Mouse (Mus musculus): ENCODE results near the gene Tlk1.

Tlk1 gene

GRCm38 (mm10) chr2:70784447-70784846, 41.1 kb downstream of the Tlk1 start:
- no peak for DNase-seq

DNA sequence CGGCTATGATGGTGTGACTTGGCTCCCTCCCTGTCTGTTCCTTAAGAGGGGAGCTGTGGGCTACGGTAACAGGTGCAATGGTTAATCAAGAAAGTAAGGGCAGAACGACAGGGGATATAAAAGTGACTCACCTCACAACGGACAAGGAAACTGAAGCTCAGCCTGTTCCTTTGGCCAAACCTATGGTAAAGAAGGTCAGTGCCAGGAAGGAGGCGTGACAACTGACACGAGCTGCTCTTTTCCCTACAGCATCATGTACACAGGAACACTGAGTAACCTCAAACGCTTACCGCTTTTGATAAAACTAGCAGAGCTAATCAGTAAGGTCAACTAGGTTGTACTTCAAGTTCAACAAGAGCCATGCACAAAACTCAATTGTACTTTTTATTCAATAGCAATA, 42.0 kb downstream of the Tlk1 start:
- DNase-seq = no peak

DNA sequence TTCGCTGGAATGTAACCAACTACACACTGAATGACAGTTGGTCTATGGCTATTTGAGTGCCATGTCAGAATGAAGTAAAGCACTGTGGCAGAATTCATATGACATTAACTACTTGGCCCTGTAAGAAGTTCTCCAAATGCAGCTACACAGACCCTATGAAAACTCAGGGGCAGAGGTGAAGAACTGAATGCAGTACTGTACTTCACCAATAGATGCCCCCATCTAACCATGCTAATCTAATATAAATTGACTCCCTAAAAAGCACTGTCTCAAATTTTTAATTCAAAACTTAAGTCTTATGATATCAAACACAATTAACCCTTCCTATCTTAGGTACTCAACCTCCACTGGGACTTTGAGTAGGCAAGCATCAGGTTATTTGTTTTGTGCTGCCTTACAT, 45.9 kb downstream of the Tlk1 start:
- DNase-seq = peak; percentile 64

GRCm38 (mm10) chr2:70776744-70777143, 48.8 kb downstream of the Tlk1 start:
- no peak for DNase-seq

DNA sequence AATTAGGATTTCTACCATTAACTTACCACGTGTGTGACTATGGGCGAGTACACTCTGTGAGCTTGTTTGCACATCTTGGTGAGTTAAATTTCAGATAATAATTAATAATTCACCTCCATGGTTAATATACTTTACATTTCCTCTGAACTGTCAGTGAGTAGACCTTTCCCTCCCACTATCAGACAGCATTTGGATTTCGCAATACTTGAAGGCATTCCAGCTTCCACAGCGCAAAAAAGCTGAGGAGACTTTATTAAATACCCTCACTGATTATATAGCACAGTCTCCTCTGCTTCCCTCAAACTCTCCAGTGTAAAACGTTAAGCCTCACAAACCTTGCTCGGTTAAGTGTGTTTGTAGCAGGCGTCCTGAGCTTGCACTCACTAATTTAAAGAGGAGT, 60.8 kb downstream of the Tlk1 start:
- DNase-seq = no peak

DNA sequence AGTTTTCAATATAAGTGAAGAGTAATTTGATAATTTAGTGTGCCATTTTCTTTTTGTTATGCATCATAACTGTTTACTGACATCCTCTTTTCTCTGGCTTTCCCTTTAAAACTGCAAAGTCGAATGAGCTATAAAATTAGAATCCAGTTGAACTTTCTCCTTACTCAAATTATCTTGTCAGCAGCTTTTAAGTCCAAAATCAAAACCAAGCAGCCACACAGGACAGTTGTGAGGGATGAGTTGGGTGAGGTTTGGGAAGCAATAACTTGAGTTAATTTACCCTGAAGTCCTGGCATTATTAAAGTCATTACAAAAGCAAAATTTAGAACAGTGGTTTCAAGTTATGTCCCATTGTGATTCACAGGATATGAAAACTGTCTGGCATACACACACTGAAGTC, 62.8 kb downstream of the Tlk1 start:
- DNase-seq = no peak

DNA sequence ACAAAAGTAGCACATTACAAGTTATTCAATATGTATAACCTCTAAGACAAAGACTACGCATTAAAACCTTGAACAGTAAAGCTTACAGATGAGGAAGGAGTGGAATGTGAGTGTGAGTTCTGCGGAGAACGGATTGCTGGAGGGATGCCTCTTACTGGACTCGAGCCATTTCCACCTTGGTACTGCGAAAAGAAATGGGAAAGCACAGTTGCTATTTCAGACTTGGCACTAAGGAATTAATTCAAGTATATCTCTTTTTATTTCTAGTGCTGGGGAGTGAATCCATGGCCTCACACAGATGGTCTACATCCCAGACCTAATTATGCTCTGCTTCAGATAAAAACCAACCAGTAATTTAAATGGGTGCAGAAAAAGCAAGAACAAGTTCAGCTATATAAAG, 73.4 kb downstream of the Tlk1 start:
- DNase-seq = no peak

GRCm38 (mm10) chr2:70751655-70752054, 73.9 kb downstream of the Tlk1 start:
- DNase-seq = no peak

GRCm38 (mm10) chr2:70742588-70742987, 82.9 kb downstream of the Tlk1 start:
- no peak for DNase-seq

DNA sequence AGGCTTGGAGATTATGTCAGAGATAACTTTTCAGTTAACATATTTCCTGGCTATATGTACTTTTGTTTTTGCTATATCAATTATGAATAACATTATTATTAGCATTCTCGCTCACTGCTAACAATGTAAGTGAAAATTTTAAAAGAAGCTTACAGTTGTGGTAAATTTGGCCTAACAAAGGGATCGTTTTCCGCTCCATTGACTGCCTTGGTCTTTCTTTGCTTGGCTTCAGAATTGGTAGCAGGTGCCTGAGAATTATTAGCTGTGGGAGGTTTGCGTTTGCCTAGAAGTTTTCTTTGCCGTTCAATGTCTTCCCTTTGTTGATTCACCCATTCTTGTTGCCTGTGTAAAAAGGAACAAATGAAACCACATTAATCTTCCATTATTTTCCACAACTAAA, 83.6 kb downstream of the Tlk1 start:
- no peak for DNase-seq

GRCm38 (mm10) chr2:70736008-70736407, 89.5 kb downstream of the Tlk1 start:
- no peak for DNase-seq

DNA sequence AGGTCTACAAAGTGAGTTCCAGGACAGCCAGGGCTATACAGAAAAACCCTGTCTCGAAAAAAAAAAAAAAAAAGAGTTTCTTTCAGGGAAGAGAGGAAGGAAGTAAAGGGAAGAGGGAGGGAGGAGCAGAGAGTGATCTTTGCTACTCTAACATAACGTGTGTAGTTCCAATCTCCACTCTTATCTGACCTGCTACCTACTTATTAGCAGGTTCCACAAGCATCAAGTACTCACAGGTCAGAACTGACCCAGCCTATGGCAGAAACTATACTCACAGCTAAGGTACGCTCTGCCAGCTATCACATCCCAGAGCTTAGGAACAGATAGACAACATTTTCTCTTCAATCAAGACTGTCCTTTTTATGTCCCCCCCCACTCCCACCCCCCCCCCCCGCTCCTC, 90.0 kb downstream of the Tlk1 start:
- DNase-seq = no peak

GRCm38 (mm10) chr2:70727089-70727488, 98.4 kb downstream of the Tlk1 start:
- no peak for DNase-seq

GRCm38 (mm10) chr2:70723610-70724243, 101.8 kb downstream of the Tlk1 start:
- DNase-seq = no peak

GRCm38 (mm10) chr2:70710878-70711277, 114.7 kb downstream of the Tlk1 start:
- DNase-seq = no peak

- DNase-seq = no peak
These were observed 115.3 kb downstream of the Tlk1 start for GRCm38 (mm10) chr2:70710236-70710635.

- DNase-seq = no peak
These were observed 116.4 kb downstream of the Tlk1 start for GRCm38 (mm10) chr2:70708986-70709730.

- DNase-seq = no peak
These were observed 123.1 kb downstream of the Tlk1 start for GRCm38 (mm10) chr2:70702403-70702802.

GRCm38 (mm10) chr2:70701571-70701970, 124.0 kb downstream of the Tlk1 start:
- DNase-seq = peak; percentile 76

DNA sequence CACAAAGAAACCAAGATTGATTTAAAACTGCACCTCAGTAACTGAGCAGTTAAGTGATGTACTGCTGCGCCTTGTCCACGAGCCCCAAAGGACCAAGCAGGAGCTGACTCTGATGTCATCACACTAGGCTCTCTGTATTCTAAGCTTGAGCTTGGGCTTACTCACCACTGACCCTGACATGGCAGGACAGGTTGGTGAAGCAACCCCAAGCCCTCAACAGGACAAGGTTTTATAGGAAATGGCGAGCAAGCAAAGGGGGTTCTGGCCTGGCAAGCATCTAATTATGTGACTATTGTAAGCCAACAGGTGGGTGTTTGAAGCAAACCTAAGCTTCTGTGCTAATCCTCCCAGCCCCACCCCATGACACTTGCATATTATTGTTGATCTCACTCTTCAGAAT, 124.7 kb downstream of the Tlk1 start:
- DNase-seq = no peak

DNA sequence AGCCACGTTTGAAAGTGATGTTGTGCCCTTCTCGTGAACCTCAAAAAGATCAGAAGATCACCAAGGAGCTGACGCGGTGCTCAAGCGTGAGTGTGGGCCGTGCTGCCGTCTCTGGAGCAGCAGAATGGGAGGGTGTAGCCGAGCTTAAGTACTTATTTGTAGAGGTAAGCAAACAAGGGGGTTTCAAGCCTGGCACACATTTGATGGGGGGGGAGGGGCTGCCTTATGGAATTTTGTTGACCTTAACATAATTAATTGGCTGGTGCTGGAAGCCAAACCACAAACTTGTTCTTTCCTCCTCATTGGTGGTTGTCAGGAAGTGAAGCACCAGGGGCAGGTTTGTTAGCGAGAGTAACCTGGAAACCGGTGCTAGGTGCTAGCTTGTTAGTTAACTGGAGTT, 129.8 kb downstream of the Tlk1 start:
- no peak for DNase-seq

GRCm38 (mm10) chr2:70690195-70690594, 135.3 kb downstream of the Tlk1 start:
- no peak for DNase-seq

GRCm38 (mm10) chr2:70688454-70689078, 137.0 kb downstream of the Tlk1 start:
- no peak for DNase-seq

DNA sequence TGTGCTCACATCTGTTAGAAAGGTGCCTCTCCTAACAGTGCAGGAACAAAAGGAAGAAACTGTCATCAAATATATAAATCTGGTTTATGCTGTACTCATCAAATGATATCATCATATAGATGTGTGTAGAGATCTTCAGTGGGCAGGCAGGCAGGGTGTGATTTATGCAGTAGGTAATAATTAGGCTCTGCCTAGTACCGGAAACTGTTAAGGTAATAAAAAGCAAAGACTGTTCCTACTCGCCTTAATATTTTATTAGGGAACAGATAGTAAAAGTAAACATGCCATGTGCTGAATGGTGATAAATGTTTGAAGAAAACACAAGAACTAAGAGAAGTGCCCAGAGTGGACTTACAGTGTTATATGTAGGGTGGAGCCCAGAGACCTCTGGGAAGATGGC, 143.2 kb downstream of the Tlk1 start:
- DNase-seq = no peak
